Mouse (Mus musculus) thymus, adult 2 months (tissue): ENCODE data around the gene Slc9a3r2. TPM values are rescaled to one million over a fixed set of nuclear protein-coding genes. Genes with fewer than 3 reads are reported as not detected.
"Not testable (repeated sequence)": the region's sequence is repeated elsewhere in the genome, so short reads cannot be mapped to it uniquely, and the experiment has no call there.

Experiments used
- DNase-seq: peaks from one replicate; pipeline ENCODE4 v3.0.0; 2021
- H3K27ac ChIP-seq: fragments of 200-500 bp; 2 replicates; pipeline ENCODE4 v1.5.1; 2012; ENCODE audit warnings: low read length, control low read depth; ENCODE audit not compliant: control insufficient read depth, insufficient read depth
- H3K27me3 ChIP-seq: fragments of 200-500 bp; 2 replicates; pipeline ENCODE4 v1.6.1; 2012; ENCODE audit warnings: mild to moderate bottlenecking, low read length, moderate library complexity, mixed read lengths; ENCODE audit not compliant: control insufficient read depth, insufficient read depth
- H3K36me3 ChIP-seq: fragments of 200-500 bp; 2 replicates; pipeline ENCODE4 v1.6.1; 2012; ENCODE audit warnings: mild to moderate bottlenecking, low read length, moderate library complexity; ENCODE audit not compliant: control insufficient read depth, insufficient read depth
- H3K4me1 ChIP-seq: fragments of 200-500 bp; replicated peaks from 2 replicates; pipeline ENCODE4 v1.6.1; 2012; ENCODE audit warnings: low read length; ENCODE audit not compliant: control insufficient read depth, insufficient read depth
- H3K4me3 ChIP-seq: fragments of 200-500 bp; 2 replicates; pipeline ENCODE4 v1.5.1; 2012; ENCODE audit warnings: mild to moderate bottlenecking, low read length, control low read depth, moderate library complexity; ENCODE audit not compliant: control insufficient read depth, insufficient read depth
- CTCF ChIP-seq: fragments of 200-500 bp; IDR thresholded peaks from 2 replicates; pipeline ENCODE4 v1.5.1; 2012; ENCODE audit warnings: mild to moderate bottlenecking, control low read depth, low read length, moderate library complexity, borderline replicate concordance; ENCODE audit not compliant: control insufficient read depth, poor library complexity, insufficient read depth; ENCODE audit errors: extremely low read depth
- POLR2A ChIP-seq: fragments of 200-500 bp; IDR thresholded peaks from 2 replicates; pipeline ENCODE4 v1.6.1; 2012; ENCODE audit warnings: mild to moderate bottlenecking, low read length, control low read depth, moderate library complexity; ENCODE audit not compliant: control insufficient read depth, poor library complexity, insufficient read depth; ENCODE audit errors: extremely low read depth
- WGBS: fragments of 180-500 bp; shearing (Covaris S2); methylation state at CpG from one replicate; pipeline ENCODE4 v1.1.7; 2018; 5-methylcytosine and 5-hydroxymethylcytosine counted together
- polyA plus RNA-seq: library from polyadenylated mRNA; depleted of rRNA; stranded (reverse); fragments of >200 nt; gene quantifications from 2 replicates; pipeline ENCODE4 v1.2.3, GENCODE M21; 2012

Slc9a3r2 gene
- polyA plus RNA-seq, 1 experiment: 19.6 TPM

DNA sequence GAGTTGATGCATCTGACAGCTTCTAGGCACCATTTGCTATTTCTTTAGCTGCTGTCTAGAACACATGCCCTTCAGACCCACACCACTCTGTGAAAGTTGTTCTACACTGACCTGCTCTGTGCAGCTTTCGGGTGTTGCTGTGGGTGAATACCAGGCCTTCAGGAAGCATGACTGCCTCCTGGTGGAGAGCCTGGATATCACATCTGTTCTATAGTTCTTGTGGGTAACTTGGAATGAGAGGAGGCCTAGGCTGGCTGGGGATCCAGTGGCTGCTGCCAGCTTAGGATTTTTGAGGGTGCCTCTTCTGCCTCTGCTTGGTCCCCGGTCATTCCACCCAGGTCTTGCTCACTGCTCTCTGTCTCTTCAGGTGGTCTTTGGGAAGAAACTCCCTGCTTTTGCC is 26.1 kb upstream of the Slc9a3r2 start:
- DNase-seq: peak; percentile 74
- Histone ChIP-seq H3K36me3 (peaks cover 22% of the 10 kb centered on the region; the same call in 1 of the 2 replicates), H3K4me1 (peaks cover 10% of the 10 kb centered on the region), H3K4me3 (no peak overlapping the region), H3K27me3 (no peaks in the 10 kb centered on the region), H3K27ac (no peak overlapping the region)
- TF ChIP-seq POLR2A: no peak
- TF ChIP-seq CTCF: peak; percentile 61; the same call in 1 of the 2 replicates
- WGBS: 74% methylated on average over 2 of the region's 2 CpGs

DNA sequence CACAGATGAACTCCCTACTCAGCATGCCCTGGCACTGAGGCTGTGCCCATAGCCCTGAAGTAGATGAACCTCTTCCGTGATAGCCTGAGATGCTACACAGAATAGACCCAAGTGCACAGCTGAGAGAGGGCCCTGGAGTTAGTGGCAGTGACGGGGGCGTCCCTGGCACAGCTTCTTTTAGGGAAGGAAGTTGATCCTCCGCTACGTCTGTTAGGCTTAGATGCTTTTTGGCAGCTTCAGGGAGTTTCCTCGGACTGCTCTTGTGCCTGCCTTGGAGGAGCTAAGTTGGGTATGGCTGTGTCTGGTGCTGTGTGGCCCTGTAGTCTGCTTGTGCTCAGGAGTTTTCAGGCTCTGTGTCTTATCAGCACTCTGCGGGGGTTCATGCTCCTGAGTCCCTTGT is 24.1 kb upstream of the Slc9a3r2 start:
- Histone ChIP-seq H3K4me1 (peaks cover 18% of the 10 kb centered on the region), H3K36me3 (peaks cover 17% of the 10 kb centered on the region; the same call in 1 of the 2 replicates)

DNA sequence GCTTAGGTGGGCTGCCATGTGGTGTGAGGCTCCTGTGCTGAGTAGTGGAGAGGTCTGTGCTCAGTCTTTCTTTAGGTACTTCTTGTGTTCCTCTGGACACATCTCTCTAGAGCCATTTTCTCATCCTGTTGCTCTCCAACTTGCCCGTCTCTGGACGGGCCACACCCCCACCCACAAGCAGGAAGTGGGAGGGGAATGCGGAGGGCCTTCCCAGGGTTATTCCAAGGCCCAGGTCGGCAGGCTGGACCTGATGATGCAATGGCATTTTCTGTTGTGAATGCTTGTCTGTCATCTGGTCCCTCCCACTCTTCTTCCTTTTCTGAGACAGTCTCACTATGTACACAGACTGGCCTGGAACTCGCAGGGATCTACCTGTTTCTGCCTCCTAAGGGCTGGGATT is 22.0 kb upstream of the Slc9a3r2 start:
- TF ChIP-seq CTCF (no peak), POLR2A (no peak)
- peaks cover 4% of the 10 kb centered on the region; the same call in 1 of the 2 replicates for H3K36me3 ChIP-seq
- 47% methylated on average over 5 of the region's 5 CpGs for WGBS

More for the DNA sequence above, 24.1 kb upstream of the Slc9a3r2 start:
- no peak for DNase-seq
- TF ChIP-seq CTCF (no peak), POLR2A (no peak)
- no peak overlapping the region for H3K4me3 ChIP-seq
- no peak overlapping the region for H3K27ac ChIP-seq
- WGBS: 77% methylated on average over 7 of the region's 7 CpGs
- H3K27me3 ChIP-seq: no peaks in the 10 kb centered on the region

DNA sequence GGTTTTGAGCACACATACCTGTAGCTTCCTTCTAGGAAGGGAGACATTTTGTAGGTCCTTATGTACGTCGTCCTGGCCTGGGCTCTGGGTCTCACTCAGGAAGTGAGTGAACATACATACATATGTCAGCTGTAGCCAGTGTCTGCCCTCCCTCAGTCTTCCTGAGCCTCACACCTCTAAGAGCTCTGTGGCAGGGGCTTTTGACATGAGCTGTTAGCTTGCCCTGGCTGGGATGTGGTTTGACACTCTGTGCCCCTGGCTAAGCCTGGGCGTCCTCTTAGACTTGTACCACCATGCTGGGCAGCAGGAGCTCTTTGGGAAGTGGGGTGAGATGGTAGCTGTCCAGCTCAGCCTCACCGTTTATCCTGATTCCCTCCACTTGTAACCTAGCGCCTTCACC is 21.2 kb upstream of the Slc9a3r2 start:
- no peak overlapping the region for H3K27ac ChIP-seq
- H3K27me3 ChIP-seq: no peaks in the 10 kb centered on the region
- 73% methylated on average over 5 of the region's 5 CpGs for WGBS
- no peak for DNase-seq
- no peak overlapping the region for H3K4me3 ChIP-seq
- H3K36me3 ChIP-seq: no peaks in the 10 kb centered on the region
- TF ChIP-seq CTCF (peak; percentile 17; the same call in 1 of the 2 replicates), POLR2A (no peak)
- H3K4me1 ChIP-seq: peaks cover 20% of the 10 kb centered on the region

More for the DNA sequence above, 22.0 kb upstream of the Slc9a3r2 start:
- Histone ChIP-seq H3K4me3 (no peak overlapping the region), H3K27ac (no peak overlapping the region), H3K4me1 (peaks cover 20% of the 10 kb centered on the region), H3K27me3 (no peaks in the 10 kb centered on the region)
- DNase-seq: no peak

DNA sequence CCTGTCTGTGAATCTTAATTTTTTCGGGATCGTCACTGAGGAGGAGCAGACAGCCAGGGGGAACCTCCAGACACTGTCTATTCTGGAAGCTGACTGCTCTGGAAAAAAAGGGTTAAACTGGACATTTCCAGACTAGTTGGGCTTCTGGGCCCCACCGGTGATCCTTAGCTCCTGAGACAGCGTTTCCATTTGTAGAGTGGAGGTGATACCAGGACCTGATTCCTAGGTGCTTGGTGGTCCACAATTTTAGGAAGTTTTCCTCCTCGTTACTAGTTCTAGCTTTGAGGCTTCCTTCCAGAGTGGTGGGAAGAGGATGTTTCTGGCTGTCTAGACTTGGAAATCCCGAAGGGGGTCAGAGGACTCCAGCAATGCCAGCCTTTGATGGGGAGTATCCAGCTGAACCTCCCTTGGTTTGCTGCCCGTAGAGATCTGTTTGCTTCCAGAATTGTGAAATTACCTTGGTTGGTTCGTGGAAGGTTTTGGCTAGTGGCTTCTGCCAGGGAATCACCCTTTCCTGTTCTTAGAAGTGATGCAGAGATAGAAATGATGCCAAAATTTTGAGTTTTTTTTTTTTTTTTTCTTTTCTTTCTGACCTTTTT is 20.2 kb upstream of the Slc9a3r2 start:
- Histone ChIP-seq H3K4me3 (peak overlapping the region; percentile 77), H3K4me1 (peaks cover 20% of the 10 kb centered on the region), H3K27me3 (no peaks in the 10 kb centered on the region), H3K36me3 (no peaks in the 10 kb centered on the region), H3K27ac (no peak overlapping the region)
- WGBS: 13% methylated on average over 8 of the region's 8 CpGs
- no peak for DNase-seq
- TF ChIP-seq POLR2A (no peak), CTCF (no peak)

DNA sequence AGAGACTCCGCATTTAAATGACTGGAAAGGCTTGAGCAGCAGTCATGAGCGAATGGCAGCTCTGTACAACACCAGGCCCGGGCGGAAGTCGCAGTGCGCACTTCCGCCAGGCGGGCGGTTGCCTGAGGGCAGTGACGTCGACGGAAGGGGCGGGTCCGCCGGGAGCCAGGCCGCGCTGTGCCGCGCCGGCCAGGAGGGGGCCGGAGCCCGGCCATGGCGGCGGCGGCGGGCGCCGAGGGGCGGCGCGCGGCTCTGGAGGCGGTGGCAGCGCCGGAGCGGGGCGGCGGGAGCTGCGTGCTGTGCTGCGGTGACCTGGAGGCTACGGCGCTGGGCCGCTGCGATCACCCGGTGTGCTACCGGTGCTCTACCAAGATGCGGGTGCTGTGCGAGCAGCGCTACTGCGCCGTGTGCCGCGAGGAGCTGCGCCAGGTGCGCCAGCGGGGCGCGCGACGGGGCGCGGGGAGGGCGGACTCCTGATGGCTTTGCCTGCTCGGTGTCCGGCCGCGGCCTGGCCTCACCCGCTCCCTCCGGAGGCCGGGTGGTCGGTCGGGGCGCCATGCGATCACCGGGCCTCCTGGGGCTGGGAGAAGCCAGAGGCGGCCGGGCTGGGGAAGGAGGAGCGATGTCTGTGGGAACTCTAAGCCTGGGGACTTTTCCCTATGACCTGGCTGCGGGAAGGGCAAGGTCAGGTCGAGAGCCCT is 19.6 kb upstream of the Slc9a3r2 start, which contains the start of gene Zfp598:
Gene Zfp598 (plus strand): TSS at position 143 of the 701 bp plus-strand sequence.
- TF ChIP-seq POLR2A: peak; percentile 96
- TF ChIP-seq CTCF: peak; percentile 77
- H3K27me3 ChIP-seq: no peaks in the 10 kb centered on the region
- no peaks in the 10 kb centered on the region for H3K36me3 ChIP-seq
- WGBS: under 1% methylated on average over 74 of the region's 80 CpGs
- DNase-seq: peak; percentile 95
- H3K27ac ChIP-seq: peak within 1 kb of the TSS; percentile 9; the same call in 1 of the 2 replicates
- peaks cover 20% of the 10 kb centered on the region for H3K4me1 ChIP-seq
- peak within 1 kb of the TSS; percentile 77 for H3K4me3 ChIP-seq

DNA sequence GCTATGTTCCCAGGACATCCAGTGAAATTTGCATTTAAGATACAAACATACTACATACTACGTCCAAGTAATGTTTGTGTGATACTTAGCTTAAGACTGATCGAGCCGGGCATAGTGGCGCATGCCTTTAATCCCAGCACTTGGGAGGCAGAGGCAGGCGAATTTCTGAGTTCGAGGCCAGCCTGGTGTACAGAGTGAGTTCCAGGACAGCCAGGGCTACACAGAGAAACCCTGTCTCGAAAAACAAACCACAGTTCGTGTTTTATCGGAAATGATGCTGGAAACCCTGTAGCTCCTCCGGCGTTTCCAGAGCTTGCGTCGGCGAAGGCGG is 19.1 kb upstream of the Slc9a3r2 start:
- H3K4me3 ChIP-seq: peak overlapping the region; percentile 42
- 10% methylated on average over 15 of the region's 15 CpGs for WGBS
- not testable (repeated sequence) for H3K36me3 ChIP-seq, DNase-seq, H3K27me3 ChIP-seq
- H3K4me1 ChIP-seq: peaks cover 20% of the 10 kb centered on the region
- peak overlapping the region; percentile 9; the same call in 1 of the 2 replicates for H3K27ac ChIP-seq
